Mouse (Mus musculus): ENCODE measurements around the gene Eci1. TPM values are rescaled to one million over a fixed set of nuclear protein-coding genes. Genes with fewer than 3 reads are reported as not detected.
"Not testable (repeated sequence)": the region's sequence is repeated elsewhere in the genome, so short reads cannot be mapped to it uniquely, and the experiment has no call there.

The Eci1 gene
- polyA plus RNA-seq, 1 experiment from 2014 or later = 193 TPM

DNA sequence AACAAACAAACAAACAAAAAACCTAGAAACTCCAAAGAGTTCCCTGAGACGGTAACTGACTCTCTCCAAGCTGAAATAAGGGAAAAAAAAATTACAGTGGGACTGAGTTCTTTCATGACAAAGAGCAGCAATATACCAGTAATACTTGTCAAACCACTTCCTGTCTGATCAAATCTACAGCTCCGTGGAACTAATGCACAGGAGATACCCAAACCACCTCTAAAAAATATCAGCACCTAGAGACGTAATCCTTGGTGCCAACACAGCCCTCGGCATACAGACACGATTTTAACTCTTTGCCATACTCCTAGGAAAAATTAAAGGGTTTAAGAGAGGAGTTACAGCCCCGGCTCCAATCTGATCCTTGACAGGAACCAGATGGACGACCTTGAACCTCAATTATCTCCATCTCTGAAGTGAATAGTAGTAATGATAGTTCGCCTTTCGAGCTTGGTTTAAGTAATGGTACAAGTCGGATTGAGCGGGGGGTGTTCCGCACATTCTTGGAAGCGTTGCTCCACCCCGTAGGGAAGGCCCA is 27.8 kb downstream of the Eci1 start:
- peak overlapping the region; percentile 83 for H3K4me2 ChIP-seq (ENCODE audit: low read depth, low read length)
- H3K4me3 ChIP-seq (ENCODE audit: low read depth, low read length) = peak overlapping the region; percentile 88
- H3K27me3 ChIP-seq (ENCODE audit: insufficient read depth, low read length) = no peaks in the 10 kb centered on the region
- peak overlapping the region; percentile 97 for H3K9ac ChIP-seq (replicated peaks)
- WGBS (ENCODE audit: insufficient replicate concordance) = 3% methylated on average over 14 of the region's 14 CpGs
- no peak for DNase-seq
- no peaks in the 10 kb centered on the region for H3K9me3 ChIP-seq (ENCODE audit: low read length)
- H3K36me3 ChIP-seq (replicated peaks; ENCODE audit: insufficient read depth, low read length) = peaks cover 14% of the 10 kb centered on the region
- H3K27ac ChIP-seq (ENCODE audit: low read depth) = peak overlapping the region; percentile 99
- no peak for ATAC-seq
- peaks cover 16% of the 10 kb centered on the region for H3K4me1 ChIP-seq (ENCODE audit: insufficient read depth)
- TF ChIP-seq CTCF (IDR thresholded peaks at IDR 0.05; ENCODE audit: low read depth) = no peak
- TF ChIP-seq EP300 (IDR thresholded peaks at IDR 0.05; ENCODE audit: low read depth) = no peak; the same call in 1 of the 2 replicates

DNA sequence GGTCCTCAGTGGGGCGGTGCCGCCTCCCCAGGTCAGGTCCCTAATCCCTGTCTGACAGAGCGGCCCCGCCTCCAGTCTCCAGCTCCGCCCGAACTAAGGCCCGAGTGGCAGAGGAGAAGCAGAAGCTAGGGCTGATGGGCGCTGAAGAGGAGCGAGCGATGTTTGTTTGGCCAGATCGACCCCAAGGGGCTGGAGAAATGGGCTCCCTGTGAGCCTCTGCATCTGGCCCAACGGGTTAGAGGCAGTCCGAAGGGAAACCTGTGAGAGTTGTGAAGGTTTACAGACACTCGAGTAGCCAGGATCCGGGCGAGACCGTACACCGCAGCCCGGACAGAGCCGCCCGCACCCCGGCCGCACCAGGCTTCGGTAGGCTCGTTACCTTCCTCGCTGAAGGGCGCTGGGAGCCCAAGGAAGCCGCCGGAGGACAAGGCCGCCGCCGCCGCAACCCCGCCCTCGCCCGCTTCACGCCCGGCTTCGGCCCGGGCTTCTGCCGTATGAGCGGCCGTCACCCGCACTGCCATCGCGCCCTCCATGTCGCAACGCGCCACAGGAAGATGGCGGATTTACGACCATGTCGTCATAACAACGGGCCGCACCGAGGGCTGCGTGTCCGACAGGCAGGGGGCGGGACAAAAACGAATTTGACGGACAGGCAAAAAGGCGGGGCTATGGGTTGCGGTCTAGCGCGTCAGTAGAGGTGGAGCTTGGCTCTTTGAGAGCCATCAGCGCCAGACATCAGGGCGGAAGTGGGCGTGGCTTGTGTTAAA is 28.5 kb downstream of the Eci1 start:
- WGBS (ENCODE audit: insufficient replicate concordance) = under 1% methylated on average over 65 of the region's 67 CpGs
- DNase-seq = peak; percentile 100
- Histone ChIP-seq H3K36me3 (replicated peaks; ENCODE audit: insufficient read depth, low read length) (peaks cover 9% of the 10 kb centered on the region), H3K4me1 (ENCODE audit: insufficient read depth) (peaks cover 16% of the 10 kb centered on the region), H3K9me3 (ENCODE audit: low read length) (no peaks in the 10 kb centered on the region), H3K27ac (ENCODE audit: low read depth) (peak overlapping the region; percentile 99), H3K4me3 (ENCODE audit: low read depth, low read length) (peak overlapping the region; percentile 88), H3K9ac (replicated peaks) (peak overlapping the region; percentile 97), H3K27me3 (ENCODE audit: insufficient read depth, low read length) (no peaks in the 10 kb centered on the region), H3K4me2 (ENCODE audit: low read depth, low read length) (peak overlapping the region; percentile 83)
- TF ChIP-seq EP300 (IDR thresholded peaks at IDR 0.05; ENCODE audit: low read depth) = no peak; the same call in 1 of the 2 replicates
- TF ChIP-seq CTCF (IDR thresholded peaks at IDR 0.05; ENCODE audit: low read depth) = peak; percentile 37
- ATAC-seq = peak; percentile 95

DNA sequence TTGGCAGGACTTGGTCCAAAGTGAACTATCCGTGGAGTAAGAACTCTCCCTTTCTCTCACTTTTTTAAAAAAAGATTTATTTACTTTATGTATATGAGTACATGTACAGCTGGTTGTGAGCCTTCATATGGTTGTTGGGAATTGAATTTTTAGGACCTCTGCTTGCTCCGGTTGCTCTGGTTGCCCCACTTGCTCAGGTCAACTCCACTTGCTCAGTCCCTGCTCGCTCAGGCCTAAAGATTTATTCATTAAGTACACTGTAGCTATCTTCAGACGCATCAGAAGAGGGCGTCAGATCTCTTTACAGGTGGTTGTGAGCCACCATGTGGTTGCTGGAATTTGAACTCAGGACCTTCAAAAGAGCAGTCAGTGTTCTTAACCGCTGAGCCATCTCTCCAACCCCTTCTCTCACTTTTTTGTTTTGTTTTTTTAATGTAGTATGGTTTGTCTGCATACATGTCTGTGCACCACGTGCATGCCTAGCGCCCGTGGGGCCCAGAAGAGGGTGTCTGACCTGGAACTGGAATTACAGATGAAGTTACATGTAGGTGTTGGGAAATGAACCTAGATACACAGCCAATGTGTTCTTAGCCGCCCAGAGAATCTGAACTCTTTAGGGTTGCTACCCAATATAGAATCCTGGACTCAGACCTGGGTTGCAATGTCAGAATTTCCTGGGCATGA is 29.2 kb downstream of the Eci1 start:
- 0 out of 2 replicates have a peak overlapping the region, but pooled peaks have one; percentile 27 for H3K9ac ChIP-seq (replicated peaks)
- H3K4me3 ChIP-seq (ENCODE audit: low read depth, low read length) = peak overlapping the region; percentile 21
- peak; percentile 2; the same call in 1 of the 2 replicates for ATAC-seq

DNA sequence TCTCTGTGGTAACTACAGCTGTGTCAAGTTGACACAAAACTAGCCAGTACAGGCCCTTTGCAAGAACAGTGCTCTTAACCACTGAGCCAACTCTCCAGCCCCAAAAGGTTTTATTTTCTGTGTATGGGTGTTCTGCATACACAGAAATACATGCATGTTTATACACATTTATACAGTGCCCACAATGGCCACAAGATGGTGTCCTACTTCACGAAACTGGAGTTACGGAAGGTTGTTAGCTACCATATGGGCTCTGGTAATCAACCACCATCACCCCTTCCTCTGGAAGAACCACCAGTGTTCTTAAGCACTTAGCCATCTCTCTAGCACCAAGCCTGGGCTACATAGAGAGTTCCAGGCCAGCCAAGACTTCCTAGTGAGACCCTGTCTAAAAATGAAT is 35.1 kb downstream of the Eci1 start:
- 63% methylated on average over 2 of the region's 2 CpGs for WGBS (ENCODE audit: insufficient replicate concordance)
- no peak overlapping the region for H3K4me2 ChIP-seq (ENCODE audit: low read depth, low read length)
- H3K4me1 ChIP-seq (ENCODE audit: insufficient read depth) = no peaks in the 10 kb centered on the region; the same call in 1 of the 2 replicates
- H3K9me3 ChIP-seq (ENCODE audit: low read length) = no peaks in the 10 kb centered on the region
- no peaks in the 10 kb centered on the region for H3K27me3 ChIP-seq (ENCODE audit: insufficient read depth, low read length)
- ATAC-seq (peak; percentile 38; the same call in 1 of the 2 replicates), DNase-seq (peak; percentile 41)
- H3K36me3 ChIP-seq (replicated peaks; ENCODE audit: insufficient read depth, low read length) = no peaks in the 10 kb centered on the region
- H3K27ac ChIP-seq (ENCODE audit: low read depth) = no peak overlapping the region
- no peak overlapping the region for H3K9ac ChIP-seq (replicated peaks)
- no peak for TF ChIP-seq EP300 (IDR thresholded peaks at IDR 0.05; ENCODE audit: low read depth)
- peak; percentile 72 for TF ChIP-seq CTCF (IDR thresholded peaks at IDR 0.05; ENCODE audit: low read depth)
- no peak overlapping the region for H3K4me3 ChIP-seq (ENCODE audit: low read depth, low read length)

More for the DNA sequence above, 29.2 kb downstream of the Eci1 start:
- not testable (repeated sequence) for DNase-seq; H3K9me3 ChIP-seq (ENCODE audit: low read length); H3K27me3 ChIP-seq (ENCODE audit: insufficient read depth, low read length); H3K36me3 ChIP-seq (replicated peaks; ENCODE audit: insufficient read depth, low read length)
- WGBS (ENCODE audit: insufficient replicate concordance) = 45% methylated on average over 10 of the region's 10 CpGs
- Histone ChIP-seq H3K4me1 (ENCODE audit: insufficient read depth) (peaks cover 16% of the 10 kb centered on the region), H3K4me2 (ENCODE audit: low read depth, low read length) (peak overlapping the region; percentile 49; the same call in 1 of the 2 replicates), H3K27ac (ENCODE audit: low read depth) (peak overlapping the region; percentile 65)

DNA sequence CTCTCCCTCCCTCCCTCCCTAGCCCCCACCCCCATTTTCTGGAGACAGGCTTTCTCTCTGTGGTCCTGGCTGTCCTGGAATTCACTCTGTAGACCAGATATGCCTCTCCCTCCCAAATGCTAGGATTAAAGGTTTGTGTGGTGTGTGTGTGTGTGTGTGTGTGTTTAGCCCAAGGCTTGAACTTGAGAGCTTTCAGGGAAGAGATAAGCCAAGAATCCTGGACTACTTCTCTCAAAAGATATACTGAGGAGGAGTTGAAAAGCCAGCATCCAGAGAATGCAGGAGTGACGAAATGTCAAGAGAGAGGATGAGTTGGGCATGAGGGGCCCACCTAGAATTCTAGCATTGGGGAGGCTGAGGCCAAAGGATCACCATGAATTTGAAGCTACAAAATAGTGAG is 36.5 kb downstream of the Eci1 start:
- DNase-seq (no peak), ATAC-seq (no peak)
- Histone ChIP-seq H3K4me2 (ENCODE audit: low read depth, low read length) (no peak overlapping the region), H3K4me3 (ENCODE audit: low read depth, low read length) (no peak overlapping the region), H3K36me3 (replicated peaks; ENCODE audit: insufficient read depth, low read length) (no peaks in the 10 kb centered on the region), H3K9me3 (ENCODE audit: low read length) (no peaks in the 10 kb centered on the region), H3K27ac (ENCODE audit: low read depth) (no peak overlapping the region), H3K9ac (replicated peaks) (no peak overlapping the region), H3K27me3 (ENCODE audit: insufficient read depth, low read length) (no peaks in the 10 kb centered on the region), H3K4me1 (ENCODE audit: insufficient read depth) (no peaks in the 10 kb centered on the region)
- 70% methylated on average over 1 of the region's 1 CpGs for WGBS (ENCODE audit: insufficient replicate concordance)
- TF ChIP-seq CTCF (IDR thresholded peaks at IDR 0.05; ENCODE audit: low read depth) (no peak), EP300 (IDR thresholded peaks at IDR 0.05; ENCODE audit: low read depth) (no peak)
